Mouse (Mus musculus) thymus, postnatal 10 days (tissue): ENCODE data around the gene Dis3.
A peak's percentile ranks its signal among the peaks of the same experiment; 100 is the strongest.
"Not testable (repeated sequence)": the region's sequence is repeated elsewhere in the genome, so short reads cannot be mapped to it uniquely, and the experiment has no call there.

ENCODE experiments used
- DNase-seq, 2 experiments: peaks; one replicate each; pipeline ENCODE4 v3.0.0; 2021; ENCODE audit warnings: low spot score in 2 of 2

The Dis3 gene

DNA sequence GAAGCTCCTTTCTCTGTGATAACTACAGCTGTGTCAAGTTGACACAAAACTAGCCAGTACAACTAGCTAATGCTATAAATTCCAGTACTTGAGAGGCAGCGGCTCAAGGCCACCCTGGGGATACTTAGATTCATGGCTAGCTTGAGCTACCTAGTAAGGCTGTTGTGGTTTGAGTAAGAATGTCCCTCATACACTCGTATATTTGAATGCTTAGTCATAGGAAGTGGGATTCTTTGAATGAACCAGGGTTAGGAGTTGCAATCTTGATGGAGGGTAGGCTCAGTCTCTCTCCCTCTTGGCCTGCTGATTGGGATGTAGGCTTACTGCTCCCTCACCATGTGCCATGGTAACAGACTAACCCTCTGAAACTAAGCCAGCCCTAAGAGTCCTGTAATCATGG, 36.5 kb downstream of the Dis3 start:
- DNase-seq = no peak

DNA sequence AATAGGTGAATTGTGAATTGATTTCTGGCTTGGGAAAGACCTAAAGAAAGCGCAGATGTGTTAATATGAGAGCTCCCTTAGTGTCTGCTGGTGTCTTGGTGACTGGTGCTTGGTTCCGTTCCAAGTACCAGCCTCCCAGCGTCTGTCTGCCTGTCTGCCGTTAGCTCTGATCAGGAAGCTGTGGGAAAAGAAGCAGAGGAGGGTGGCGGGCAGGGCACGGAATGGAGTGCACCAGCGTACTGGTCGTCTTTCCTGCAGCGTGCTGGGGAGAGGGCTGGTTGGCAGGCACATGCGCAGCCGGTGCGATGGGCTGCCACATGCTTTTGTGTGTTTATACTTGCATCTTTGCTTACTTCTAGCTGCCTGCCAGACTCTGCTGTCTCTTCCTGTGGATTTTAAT, 39.0 kb downstream of the Dis3 start:
- no peak for DNase-seq

DNA sequence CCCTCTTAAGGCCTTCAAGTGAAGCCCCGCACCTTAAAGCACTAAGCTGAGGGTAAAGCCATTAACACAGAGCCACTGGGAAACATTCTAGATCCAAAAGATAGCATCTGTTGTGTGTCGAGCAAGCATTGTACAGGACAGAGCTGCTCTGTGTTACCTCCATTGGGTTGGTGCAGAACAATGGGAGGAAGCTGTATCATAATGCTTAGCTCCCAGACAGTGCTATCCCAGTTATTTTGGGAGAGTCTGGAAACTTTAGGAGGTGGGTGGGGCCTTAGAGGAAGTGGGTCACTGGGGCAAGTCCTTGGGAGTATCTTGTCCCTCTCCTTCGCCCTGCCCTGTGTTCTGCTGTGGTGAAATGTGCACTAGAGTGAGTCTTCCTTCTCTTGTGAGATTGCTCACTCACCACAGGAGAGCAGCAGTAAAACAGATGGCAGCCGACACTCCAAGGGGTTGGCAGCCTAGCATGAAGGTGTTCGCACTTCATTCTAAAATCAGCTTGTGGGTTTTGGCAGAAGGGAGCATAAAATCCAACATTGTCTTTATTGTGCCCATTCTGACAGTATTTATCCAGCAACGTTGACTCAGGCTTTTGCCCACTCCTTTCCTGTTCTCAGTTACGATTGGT, 40.5 kb downstream of the Dis3 start:
- no peak for DNase-seq

DNA sequence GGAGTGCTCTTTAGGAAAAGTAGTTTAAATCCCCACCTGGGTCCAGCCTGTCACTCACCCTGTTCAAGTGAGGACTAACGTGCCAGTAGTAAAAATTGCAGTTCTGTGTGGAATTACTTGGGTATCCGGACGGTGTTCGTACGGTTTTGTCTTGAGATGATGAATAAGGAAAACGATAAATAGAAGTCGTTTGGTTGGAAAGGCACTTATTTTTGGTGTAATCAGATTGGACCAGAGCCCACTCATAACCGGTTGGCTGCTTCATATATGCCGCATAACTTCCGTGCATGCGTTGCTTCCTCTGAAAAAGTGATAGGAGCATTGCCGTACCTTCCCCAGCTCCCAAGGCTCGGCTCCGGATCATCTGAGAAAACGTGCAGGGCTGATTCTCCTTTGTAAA, 52.8 kb downstream of the Dis3 start:
- DNase-seq = peak in 1 of 2 experiments; percentile 9

DNA sequence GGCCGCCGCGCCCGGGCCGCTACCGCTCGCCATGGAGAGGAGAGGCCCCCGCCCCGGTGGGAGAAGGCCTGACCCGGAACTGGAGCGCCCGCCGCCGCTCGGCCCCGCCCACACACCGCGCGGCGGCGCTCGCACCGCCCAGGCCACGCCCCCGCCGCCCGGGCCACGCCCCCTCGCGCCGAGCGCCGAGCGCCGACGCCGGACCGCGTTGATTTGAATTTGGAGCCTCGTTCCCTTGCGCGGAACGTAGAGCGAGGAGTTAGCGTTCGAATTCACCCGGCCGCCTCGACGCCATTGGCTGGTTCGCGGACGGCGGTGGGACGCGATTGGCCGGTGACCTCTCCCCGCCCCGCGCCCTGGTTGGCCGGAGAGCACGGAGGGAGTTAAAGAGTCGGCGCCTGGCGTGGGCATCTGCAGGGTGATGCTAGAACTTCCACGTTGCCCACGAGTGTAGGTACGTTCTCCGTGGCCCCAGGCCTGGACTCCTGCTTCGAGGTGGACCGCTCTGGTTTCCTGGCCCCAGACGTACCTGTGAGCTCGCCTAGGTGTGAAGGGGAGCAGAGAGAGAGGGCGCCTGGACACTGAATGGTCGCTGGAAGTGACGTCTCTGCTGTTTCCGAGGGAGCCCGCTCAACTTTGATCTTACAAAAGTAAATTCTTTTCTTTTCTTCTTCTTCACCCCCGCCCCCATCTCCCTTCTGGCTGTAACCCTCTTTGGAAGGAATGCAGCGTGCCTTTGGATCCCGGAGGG, 53.4 kb downstream of the Dis3 start, which contains the start of the genes Mzt1 and Bora:
Mzt1 (minus strand) TSS at position 104 of the 751 bp plus-strand sequence.
Bora (plus strand) TSS at position 192 of the 751 bp plus-strand sequence.
- peak; percentile 91 to 93 for DNase-seq

DNA sequence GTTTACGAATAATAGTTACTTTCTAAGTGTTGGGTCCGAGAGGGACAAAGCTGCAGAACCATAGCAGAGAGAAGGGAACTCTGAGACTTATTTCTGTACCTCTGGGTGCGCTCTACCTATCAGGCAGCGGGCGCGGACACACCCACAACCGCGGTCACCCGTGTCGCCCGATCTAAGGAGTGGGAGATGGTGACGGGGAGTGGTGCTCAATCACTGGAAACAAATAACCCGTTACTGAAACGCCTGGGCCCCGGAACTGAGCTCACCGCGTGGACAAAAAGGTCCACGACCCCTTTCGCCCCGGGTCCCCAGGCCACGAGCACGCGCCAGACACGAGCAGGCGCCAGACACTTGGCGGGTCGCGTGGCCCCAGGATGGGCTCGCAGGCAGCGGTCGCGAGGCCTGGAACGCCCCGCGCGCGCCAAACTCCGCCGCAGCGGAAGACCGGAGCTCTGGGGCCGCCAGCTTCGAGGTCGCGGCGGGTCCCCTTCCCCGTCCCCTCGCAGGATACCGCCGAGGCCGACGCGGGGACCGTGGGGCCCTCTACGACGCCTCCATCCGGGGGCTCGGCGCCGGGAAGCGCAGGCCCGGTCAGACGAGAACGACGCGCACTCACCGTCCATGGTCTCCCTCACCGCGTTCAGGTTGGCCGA, 54.1 kb downstream of the Dis3 start:
- no peak for DNase-seq

DNA sequence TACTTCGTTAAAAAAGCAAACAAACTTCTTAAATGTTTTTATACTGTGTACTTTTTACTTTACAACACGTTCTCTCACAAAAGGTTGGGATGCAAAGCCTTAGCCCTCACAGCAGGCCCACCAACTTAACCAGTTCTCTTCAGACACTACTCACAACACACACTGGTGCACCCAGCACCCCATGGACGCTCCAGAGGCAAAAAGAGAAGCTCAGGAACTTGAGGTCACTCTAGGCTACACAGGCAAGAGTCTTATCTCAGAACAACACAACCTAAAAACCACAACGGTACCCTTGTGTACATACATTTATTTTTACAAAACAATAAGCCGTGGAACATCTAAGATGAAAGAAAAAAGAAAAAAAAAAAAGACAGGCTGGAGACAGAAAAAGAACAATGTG, 54.9 kb downstream of the Dis3 start:
- DNase-seq = no peak

DNA sequence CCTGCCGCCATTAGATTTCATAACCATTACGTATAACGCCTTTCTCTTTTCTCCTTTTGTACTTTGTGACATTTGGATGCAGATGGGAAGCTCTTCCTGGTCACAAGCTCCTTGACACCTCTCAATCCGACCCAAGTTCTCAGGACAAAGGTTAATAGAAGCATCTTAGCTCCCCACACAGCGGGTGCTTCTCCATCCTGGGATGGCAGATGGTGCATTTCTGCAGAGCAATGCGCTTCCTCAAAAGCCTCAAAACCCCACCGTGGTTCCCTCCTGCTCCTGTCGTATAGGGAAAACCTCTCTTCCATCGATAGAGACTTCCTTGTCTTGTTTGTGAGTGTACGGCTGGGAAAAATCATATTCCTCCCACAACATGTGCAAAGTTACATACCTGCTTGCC, 55.5 kb downstream of the Dis3 start:
- DNase-seq = no peak

DNA sequence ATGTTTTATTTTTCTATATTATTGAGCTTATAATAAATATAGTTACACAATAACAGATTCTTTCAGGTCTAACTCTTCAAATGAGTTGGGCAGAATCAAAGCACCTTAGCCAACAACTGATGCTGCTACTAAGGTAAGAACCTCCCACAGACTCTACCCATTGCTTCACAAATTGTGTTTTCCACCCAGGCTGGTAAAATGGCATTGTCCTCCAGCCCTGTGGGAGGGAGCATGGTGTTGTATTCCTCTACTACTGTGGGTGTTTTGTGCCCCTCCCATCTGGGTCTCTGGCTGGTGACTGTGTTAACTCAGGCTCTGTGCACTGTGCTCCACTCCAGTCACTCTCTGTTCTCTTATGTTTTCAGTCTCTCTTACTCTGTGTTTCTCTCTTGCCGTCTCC, 56.1 kb downstream of the Dis3 start:
- DNase-seq = no peak

DNA sequence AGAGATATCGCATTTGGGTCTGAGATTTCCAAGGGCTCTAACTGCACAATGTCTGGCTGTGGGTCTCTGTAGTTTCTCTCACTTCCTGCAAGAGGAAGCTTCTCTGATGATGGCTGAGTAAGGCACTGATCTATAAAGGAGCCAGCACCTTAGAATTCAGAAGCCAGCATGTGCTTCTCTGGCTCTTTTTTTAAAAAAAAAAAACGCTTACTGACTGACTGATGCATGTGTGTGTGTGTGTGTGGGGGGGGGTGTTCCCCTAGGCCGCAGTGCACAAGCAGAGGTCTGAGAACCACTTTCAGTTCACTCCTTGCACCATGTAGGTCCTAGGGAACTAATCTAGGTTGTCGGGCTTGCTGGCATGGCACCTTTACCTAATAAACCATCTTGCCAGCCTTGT, 58.2 kb downstream of the Dis3 start:
- DNase-seq = no peak

DNA sequence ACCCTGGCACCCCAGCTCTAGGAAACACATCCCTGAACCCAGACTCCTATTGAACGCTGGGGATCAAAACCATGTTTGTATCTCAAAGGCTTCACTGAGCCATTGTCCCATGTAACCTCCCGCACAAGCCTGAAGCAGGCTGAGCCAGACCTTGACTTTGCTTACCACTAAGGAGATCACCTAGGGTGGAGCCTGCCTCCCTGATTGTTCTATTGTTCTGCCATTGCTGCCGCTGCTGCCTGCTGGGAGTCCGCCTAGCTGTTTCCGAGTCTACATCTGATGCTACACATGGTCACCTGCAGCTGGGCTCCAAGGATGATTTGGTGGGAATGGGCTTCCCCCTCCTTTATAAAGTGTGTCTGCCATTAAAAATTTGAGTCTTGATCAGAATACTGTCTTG, 60.3 kb downstream of the Dis3 start:
- not testable (repeated sequence) for DNase-seq

DNA sequence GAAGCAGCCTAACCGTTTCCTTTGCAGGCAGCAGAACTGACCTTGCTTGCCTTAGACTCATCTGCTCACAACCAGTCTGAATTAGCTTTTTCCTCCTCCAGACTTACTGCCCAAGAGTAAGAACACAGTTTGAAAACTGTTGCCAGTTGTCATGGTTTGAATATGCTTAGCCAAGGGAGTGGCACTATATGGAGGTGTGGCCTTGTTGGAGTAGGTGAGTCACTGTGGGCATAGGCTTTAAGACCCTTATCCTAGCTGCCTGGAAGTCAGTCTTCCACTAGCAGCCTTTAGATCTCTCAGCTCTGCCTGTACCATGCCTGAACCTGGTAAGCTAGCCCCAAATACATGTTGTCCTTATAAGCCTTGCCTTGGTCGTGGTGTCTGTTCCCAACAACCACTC, 61.9 kb downstream of the Dis3 start:
- DNase-seq = no peak

DNA sequence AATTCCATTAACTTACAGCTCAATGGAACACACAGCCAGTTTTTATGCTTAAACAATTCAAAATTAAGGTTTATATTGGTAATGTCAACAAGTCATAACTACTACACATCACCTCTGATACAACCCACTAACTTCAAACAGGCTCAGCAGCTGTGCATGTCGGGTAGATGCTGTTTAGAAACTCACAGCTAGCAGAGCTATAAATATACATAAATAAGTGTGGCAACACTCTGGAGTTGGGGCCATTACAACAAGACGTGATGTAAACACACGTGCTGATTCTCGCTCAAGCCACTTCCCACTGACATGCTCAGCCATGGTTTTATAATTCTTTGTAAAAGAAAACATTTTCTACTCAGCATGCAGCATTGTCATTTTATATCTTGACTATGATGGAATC, 63.5 kb downstream of the Dis3 start:
- DNase-seq = no peak

DNA sequence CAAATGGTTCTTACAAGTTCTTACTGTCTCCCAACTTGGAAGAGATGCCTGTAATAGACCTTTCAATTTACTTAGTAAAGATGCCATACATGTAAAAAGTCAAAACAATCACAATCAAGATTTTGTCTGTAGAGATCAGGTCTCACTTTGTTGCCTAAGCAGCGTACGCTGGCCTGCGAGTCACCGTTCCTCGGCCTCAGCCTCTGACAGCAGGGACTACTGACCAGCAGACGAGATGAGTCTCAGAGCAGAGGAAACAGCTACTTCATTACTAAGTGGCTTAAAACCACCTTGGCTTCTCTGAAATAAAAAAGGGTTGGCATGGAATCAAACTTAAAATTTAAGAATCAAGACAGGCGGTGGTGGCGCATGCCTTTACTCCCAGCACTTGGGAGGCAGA, 64.7 kb downstream of the Dis3 start:
- DNase-seq = not testable (repeated sequence)

DNA sequence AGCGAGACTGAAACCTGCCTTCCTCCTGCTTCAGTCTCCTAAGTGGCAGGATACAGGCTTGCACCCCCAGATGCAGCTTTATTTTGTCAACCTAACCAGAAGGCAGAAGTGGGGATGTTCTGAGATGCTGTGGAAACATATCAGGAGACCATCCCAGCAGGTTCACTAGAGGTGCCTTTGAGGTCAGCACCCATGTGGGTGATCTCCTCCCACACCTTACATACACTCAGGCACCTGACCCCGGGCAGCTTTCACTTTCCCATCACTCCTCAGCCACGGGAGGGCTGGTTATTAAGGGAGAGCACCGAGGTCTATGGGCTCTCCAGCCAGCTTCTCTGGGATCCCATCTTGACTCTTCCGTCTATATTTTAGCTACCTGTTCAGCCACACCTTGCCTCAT, 67.0 kb downstream of the Dis3 start:
- DNase-seq = no peak

DNA sequence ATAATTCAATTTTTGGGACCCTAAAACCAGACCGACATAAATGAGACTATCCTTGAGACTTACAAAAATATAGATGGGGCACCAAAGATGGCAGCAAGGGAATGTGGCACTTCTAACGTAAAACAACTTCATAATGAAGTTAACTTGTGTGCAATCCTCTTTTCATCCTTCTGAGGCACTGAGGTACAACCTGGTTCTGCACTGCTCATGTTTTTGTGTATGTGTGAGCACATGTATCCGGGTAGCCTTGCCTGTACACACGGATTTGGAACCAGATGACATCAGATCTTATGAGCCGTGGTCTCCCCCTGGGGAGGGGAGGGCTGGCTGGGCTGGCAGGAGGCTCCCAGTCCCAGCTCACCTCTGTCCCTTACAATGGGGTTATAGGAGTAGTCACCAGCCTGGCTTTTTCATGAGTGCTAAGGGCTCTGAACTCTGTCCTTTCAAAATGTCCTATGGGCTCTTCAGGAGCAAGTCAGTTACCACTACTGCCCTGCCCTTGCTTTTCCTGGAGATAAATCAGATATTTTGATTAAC, 68.2 kb downstream of the Dis3 start:
- DNase-seq = no peak

DNA sequence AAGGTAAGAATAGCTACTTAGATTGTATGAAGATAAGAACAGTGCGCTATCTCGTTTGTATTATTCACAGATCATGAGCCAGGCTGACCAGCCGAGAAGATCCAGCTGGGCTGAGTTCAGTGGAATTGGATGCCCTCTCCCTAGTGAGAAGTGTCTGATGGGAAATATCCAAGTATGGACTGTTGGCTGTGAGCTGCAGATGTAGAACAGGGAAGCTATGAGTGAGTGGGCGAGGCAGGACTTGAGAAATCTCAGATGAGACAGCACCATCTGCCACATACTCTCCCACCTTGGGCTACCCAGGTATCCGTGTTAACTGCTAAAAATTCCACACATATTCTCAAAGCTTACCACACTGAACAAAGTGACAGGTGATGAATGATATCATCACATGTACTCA, 69.6 kb downstream of the Dis3 start:
- DNase-seq = no peak
